Mouse (Mus musculus) cerebellum, postnatal 14 days (tissue): ENCODE data around the gene Ssna1.

Experiments used
- DNase-seq, 2 experiments: peaks; one replicate each; pipeline ENCODE4 v3.0.0; 2021; ENCODE audit warnings: mixed read lengths in 2 of 2

Gene Ssna1

GRCm38 (mm10) chr2:25290101-25290815 is 18.0 kb upstream of the Ssna1 start:
- DNase-seq: peak; percentile 77 to 84

- DNase-seq: peak; percentile 87
Measured at GRCm38 (mm10) chr2:25289651-25290050, 17.4 kb upstream of the Ssna1 start, which contains the start of gene Lrrc26. Lrrc26 (plus strand) TSS chr2:25289915.

- peak in 1 of 2 experiments; percentile 47 for DNase-seq
Measured at GRCm38 (mm10) chr2:25288734-25289345, 16.6 kb upstream of the Ssna1 start.

- peak; percentile 54 to 55 for DNase-seq
Measured at GRCm38 (mm10) chr2:25287927-25288649, 15.8 kb upstream of the Ssna1 start, which contains the start of gene Tmem210. Tmem210 (plus strand) TSS chr2:25288145.

DNA sequence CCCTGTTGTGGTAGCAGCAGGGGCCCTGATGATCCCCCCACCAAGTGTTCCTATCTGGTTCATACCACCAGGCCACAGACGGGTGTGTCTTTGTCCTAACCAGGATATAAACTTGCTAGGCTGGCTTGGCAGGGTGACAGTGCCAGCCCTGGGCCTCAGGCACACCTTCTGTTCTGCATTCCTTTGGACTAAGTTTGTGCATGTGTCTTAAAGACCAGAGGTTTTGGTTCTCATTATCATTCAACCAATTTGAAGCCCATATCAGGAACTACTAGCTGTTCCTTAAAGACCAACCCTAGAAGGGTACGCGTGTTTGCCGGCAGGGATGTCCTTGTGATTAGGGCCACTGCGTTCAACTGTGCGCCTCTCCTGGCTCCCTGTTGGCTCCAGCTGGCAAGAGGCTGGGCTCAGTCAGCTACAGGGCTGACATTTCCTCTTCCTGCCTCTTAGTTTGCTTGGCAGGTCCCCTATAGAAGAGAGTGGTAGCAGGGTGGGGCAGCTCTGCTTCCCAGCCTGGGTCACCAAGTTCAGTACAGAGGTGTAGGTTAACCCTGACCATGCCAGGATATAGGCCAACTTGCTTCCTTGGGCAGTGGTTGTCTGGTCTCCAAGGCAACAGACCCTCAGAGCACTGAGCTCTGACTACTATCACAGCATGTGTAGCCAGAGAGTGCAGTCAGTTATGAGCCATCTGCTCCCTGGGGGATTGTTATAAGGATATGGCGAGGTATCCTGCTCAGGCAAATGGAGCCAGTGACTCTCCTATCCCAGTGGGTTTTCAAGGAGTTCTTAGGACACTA is 14.8 kb upstream of the Ssna1 start:
- peak; percentile 69 to 74 for DNase-seq

DNA sequence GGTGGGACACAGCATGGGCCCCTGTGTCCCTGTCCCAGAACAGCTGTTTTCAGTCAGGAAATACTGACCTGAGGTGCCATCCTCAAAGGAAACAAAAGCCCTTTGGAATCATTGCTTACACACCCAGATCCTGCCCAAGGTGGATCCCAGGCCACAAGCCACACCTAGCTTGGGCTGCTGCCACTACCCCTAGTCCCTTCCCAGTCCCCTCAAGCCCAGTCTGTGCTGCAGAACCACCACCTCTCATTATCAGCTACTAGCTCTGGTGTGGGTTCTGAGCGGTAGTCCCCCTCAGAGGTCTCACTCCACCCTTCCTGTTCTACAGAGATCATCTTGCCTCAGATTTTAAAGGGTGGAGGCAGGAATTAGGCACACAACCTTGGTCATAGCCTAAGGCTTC is 14.1 kb upstream of the Ssna1 start:
- DNase-seq: peak; percentile 45 to 52

GRCm38 (mm10) chr2:25285551-25285950 is 13.3 kb upstream of the Ssna1 start:
- DNase-seq: no peak

DNA sequence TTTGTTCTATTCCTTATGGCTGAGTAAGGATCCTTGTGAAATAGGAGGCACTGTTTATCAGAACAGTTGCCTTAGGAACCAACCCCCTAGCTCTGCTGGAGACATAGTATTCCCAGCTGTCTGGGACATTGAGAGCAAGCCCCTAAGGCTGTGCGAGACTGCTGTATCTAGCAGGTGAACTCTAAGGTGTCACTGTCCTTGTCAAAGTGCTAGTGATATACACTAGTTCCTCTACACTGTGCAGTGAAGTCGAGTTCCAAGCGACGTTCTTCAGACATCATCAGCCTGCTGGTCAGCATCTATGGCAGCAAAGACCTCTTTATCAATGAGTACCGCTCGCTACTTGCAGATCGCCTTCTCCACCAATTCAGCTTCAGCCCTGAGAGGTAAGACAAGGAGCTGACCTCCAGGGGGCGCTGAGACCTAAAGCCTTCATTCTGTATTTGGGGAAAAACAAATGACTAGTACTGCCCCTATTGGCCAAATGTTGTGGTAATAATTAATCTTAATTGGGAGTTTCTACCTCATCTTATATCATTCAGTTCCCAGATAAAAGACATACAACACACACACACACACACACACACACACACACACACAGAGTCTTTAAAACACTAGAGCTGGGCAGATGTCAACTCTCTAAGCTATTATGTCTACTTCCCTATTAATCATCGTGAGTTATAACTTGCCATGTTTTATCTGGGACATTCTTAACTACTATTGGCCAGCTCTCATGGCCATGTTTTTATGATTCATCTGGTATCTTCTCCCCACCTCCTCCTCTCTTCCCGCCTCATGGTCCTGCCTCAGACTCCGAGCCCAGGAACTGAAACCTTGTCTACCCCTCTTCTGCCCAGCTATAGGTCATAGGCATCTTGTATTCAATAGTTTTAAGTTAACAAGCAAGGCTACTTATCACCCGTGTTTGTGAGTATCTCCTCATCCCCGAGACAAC is 7.0 kb upstream of the Ssna1 start:
- peak; percentile 93 to 97 for DNase-seq

DNA sequence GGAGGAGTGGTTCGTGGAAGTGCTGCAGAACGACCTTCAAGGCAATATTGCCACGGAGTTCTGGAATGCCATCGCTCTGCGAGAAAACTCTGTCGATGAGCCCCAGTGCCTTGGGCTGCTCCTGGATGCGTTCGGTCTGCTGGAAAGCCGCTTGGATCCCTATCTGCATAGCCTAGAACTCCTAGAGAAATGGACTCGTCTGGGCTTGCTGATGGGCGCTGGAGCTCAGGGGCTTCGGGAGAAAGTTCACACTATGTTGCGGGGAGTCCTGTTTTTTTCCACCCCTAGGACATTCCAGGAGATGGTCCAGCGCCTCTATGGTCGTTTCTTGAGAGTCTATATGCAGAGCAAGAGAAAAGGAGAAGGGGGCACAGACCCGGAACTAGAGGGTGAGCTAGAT is 772 bp upstream of the Ssna1 start:
- no peak for DNase-seq

GRCm38 (mm10) chr2:25272515-25272914 is 277 bp upstream of the Ssna1 start:
- no peak for DNase-seq

DNA sequence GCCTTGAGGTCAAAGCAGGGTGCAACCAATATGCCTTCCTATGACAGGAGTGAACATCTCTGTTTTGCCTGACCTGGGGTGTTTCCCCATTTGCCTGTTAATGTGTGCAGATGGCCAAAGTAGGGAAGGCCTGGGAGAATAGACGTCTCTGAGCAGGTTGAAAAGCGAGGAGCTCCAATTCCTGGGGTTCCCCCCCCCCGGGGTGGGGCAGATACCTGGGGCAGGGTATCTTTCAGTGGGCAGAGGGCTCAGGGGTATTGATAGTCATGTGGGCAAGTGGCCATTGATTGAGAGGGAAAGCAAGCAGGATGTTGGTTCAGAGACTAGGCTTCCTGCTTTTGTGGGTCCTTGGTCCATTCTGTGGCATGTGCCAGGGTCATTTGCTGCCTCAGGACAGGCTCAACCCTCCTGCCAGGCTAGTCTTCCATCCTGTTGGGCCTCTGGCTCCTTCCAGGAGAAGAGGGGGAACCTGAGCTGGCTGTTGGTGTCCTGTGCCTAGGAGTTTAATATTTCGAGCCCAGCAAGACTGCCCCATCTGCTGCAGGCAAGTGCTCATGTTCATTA is 4.4 kb downstream of the Ssna1 start:
- DNase-seq: peak; percentile 54 to 60

- peak; percentile 75 to 76 for DNase-seq
Measured at GRCm38 (mm10) chr2:25267241-25267640, 5.0 kb downstream of the Ssna1 start.

DNA sequence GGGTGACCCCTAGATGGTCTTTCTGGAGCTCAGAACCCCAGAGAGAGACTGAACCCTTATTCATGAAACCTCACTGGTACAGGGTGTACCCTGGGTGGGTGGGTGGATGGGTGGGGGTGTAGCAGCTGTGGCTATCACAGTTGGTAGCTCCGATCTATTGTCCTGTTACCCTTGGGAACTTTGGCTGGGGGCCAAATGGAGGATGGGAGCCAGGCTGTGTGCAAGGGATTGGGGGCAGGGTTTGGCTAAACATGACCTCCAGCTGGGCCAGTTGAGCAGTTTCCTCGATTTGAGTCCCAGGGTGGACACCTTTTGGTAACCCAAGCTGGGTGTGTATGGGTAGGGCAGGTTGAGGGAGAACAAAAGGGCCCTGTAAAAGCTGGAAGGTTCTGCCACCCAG is 5.5 kb downstream of the Ssna1 start:
- DNase-seq: peak; percentile 90 to 93

DNA sequence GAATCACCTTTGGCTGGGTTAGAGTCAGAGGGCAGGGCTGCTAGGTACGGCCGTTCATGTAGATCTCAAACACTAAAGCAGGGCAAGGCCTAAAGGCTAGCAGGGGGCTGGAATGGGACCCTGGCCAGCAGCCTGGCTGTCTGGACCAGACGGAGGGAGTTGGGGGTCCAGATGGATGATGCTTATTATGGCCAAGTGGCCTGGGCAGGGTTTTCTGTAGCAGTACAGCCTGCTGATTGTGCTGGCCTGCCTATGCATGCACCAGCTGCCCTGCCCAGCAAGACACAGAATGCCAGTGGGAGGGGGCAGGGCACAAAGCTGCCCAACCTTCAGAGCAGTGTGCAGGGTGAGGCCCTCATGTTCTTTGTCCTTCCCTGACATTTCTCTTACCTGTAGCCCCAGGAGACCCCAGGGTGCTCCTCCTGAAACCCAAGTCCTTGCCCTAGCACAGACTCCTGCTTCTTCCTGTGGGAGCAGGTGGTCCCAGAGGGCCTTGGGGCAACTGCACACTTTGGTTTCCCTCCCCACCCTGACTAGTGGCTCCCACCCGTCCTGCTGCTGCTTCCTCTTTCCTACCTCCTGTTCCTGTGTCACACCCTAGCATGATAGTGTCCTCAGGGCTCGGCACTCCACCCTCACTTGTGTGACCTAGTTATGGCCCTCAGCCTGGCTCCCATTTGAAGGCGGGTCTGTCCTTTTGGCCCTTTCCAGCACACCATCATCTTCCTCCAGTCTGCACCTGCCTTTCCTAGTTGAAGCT is 6.2 kb downstream of the Ssna1 start:
- peak; percentile 98 to 99 for DNase-seq

GRCm38 (mm10) chr2:25264851-25265250 is 7.4 kb downstream of the Ssna1 start:
- DNase-seq: peak; percentile 95 to 96

DNA sequence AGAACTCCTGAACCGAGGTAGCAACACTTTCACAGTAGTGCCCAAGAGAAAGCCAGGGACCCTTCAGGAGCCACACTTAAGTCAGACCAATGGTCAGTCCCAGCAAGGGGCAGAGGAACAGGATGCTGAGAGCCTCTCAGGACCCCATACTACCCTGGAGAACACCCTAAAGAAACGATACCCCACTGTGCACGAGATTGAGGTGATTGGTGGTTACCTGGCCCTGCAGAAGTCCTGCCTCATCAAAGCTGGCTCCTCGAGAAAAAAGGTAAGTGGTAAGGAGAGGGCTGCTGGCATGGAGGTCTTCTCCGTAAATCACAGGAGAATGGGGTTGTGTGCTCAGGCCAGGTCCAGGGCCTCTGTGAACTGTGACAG is 8.0 kb downstream of the Ssna1 start:
- peak in 1 of 2 experiments; percentile 46 for DNase-seq

DNA sequence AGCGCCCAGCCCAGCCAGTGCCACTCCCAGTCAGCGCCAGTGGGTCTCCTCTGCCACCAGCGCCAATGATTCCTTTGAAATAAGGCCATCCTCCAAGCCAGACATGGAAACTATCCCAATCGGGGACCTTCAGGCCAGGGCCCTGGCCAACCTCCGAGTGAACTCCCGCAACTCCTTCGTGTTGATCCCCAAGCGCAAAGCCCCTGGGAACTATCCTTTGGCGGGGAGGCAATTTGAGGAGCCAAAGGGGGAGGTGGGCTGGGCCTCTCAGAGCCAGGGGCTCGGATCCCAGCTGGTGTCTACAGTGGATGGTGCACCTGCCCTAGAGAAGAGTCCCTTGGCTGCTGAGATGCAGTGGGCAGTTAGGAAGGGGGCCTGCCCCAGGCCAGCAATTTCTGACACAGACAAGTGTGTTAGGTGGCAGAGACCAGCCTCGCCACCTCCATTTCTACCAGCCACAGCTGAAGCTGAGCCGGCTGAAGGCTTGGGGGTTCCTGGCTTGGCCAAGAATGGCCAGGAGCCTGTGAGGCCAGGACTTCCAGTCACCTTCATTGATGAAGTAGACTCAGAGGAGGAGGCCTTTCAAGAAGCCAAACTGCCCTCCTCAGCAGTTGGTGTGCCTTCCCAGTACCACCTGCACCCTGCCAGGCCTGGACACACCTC is 8.5 kb downstream of the Ssna1 start:
- DNase-seq: peak; percentile 69 to 70

GRCm38 (mm10) chr2:25262795-25263622 is 9.2 kb downstream of the Ssna1 start:
- peak; percentile 88 to 90 for DNase-seq

DNA sequence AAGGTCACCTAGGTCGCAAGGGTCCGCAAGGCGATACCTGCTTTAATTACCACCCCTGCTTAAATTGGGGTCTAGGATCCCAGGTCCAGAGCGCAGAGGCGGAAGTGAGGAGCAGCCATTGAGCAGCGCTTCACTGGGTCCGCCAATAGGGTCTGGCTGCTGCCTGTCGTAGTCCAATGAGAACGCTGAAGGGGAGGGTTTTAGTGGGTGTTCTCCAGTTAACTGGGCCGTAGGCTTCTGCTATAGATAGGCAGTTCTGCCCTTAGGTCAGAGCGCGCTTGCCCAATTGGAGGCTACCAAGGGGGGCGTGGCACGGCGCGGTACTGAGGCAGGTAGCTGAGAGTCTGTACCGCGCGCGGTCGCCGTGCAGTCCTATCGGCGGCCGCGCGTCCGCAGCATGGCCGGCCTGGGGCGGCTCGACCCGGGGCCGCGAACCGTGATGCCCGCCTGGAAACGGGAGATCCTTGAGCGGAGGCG is 9.9 kb downstream of the Ssna1 start, which contains the start of gene Tprn:
Tprn (plus strand) TSS at position 328 of the 477 bp plus-strand sequence.
- DNase-seq: peak; percentile 98
